Mouse (Mus musculus) liver, embryonic 14.5 days (tissue): Measurements from ENCODE around the gene Kif3a.

Experiments used
- CTCF ChIP-seq: IDR thresholded peaks from 2 replicates; pipeline ENCODE4 v1.5.1; 2016; ENCODE audit warnings: antibody characterized with exemption, low read depth, control low read depth
- EP300 ChIP-seq: IDR thresholded peaks from 2 replicates; pipeline ENCODE4 v1.6.1; 2016; ENCODE audit warnings: antibody characterized with exemption, low read depth

DNA sequence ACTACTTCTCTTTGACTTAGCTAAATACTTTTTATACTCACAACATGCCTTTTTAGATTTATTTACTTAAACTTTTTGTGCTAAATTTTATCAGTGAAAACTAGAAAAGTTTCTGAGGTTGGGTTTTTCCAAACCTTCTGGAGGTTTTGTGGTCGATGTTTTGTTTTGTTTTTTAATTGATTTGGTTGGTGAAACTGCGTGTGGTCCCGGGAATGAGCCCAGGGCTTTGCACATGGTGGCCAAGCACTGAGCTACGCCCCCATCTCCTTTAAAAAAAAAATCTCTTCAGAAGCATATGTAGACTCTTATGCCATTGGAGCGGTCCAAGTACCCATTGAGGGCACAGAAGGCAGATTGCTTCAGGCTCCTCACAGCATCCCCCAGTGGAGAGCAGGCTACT lies 23.9 kb downstream of the Kif3a start:
- TF ChIP-seq CTCF = no peak
- no peak for TF ChIP-seq EP300
